Mouse (Mus musculus) cortical plate, adult 2 months (tissue): ENCODE measurements at regions not wholly inside any gene's neighbourhood (a gene's known extent, or its start where the extent isn't known, plus 50 kb on each side); places are given as distances from the start of the nearest gene placed in this dataset.

Experiments used
- H3K27ac ChIP-seq: fragments of 200-500 bp; 2 replicates; pipeline ENCODE4 v1.5.1; 2012; ENCODE audit warnings: low read length, control low read depth, inconsistent platforms; ENCODE audit not compliant: insufficient read depth
- H3K4me1 ChIP-seq: fragments of 200-500 bp; 2 replicates; pipeline ENCODE4 v1.6.1; 2011; ENCODE audit warnings: low read length; ENCODE audit not compliant: control insufficient read depth, insufficient read depth
- H3K4me3 ChIP-seq: fragments of 200-500 bp; 2 replicates; pipeline ENCODE4 v1.5.1; 2011; ENCODE audit warnings: mild to moderate bottlenecking, low read length, control low read depth; ENCODE audit not compliant: insufficient read depth
- CTCF ChIP-seq: fragments of 200-500 bp; IDR thresholded peaks from 2 replicates; pipeline ENCODE4 v1.5.1; 2011; ENCODE audit warnings: mild to moderate bottlenecking, control low read depth, low read length; ENCODE audit not compliant: insufficient read depth; ENCODE audit errors: extremely low read depth
- POLR2A ChIP-seq: fragments of 200-500 bp; IDR thresholded peaks from 2 replicates; pipeline ENCODE4 v1.6.1; 2011; ENCODE audit warnings: mild to moderate bottlenecking, low read length, control low read depth; ENCODE audit not compliant: insufficient read depth; ENCODE audit errors: extremely low read depth

GRCm38 (mm10) chr14:98767481-98767880 lies 226.6 kb downstream of the Rpl36a-ps1 start:
- TF ChIP-seq POLR2A (no peak), CTCF (no peak)
- Histone ChIP-seq H3K27ac (no peak overlapping the region), H3K4me1 (no peaks in the 10 kb centered on the region), H3K4me3 (no peak overlapping the region)

- Histone ChIP-seq H3K27ac (no peak overlapping the region), H3K4me3 (no peak overlapping the region), H3K4me1 (no peaks in the 10 kb centered on the region)
- no peak for TF ChIP-seq POLR2A
- TF ChIP-seq CTCF = no peak
Observed at GRCm38 (mm10) chr14:98765358-98765757, 228.8 kb downstream of the Rpl36a-ps1 start.

- no peak overlapping the region for H3K27ac ChIP-seq
- no peak for TF ChIP-seq CTCF
- no peak for TF ChIP-seq POLR2A
- H3K4me1 ChIP-seq = no peaks in the 10 kb centered on the region
- no peak overlapping the region for H3K4me3 ChIP-seq
Observed at GRCm38 (mm10) chr14:98750766-98751165, 243.4 kb downstream of the Rpl36a-ps1 start.

- no peak overlapping the region for H3K4me3 ChIP-seq
- no peak overlapping the region for H3K27ac ChIP-seq
- TF ChIP-seq POLR2A (no peak), CTCF (no peak)
- no peaks in the 10 kb centered on the region for H3K4me1 ChIP-seq
Observed at GRCm38 (mm10) chr14:98749086-98750027, 244.8 kb downstream of the Rpl36a-ps1 start.

GRCm38 (mm10) chr14:98747159-98747775 lies 246.9 kb downstream of the Rpl36a-ps1 start:
- H3K27ac ChIP-seq = no peak overlapping the region
- TF ChIP-seq POLR2A (no peak), CTCF (no peak)
- no peak overlapping the region for H3K4me3 ChIP-seq
- H3K4me1 ChIP-seq = no peaks in the 10 kb centered on the region

GRCm38 (mm10) chr14:98730375-98730774 lies 263.7 kb downstream of the Rpl36a-ps1 start:
- Histone ChIP-seq H3K4me3 (no peak overlapping the region), H3K4me1 (no peaks in the 10 kb centered on the region), H3K27ac (no peak overlapping the region)
- no peak for TF ChIP-seq CTCF
- no peak for TF ChIP-seq POLR2A

- TF ChIP-seq POLR2A = no peak
- TF ChIP-seq CTCF = no peak
- Histone ChIP-seq H3K4me1 (no peaks in the 10 kb centered on the region), H3K27ac (no peak overlapping the region), H3K4me3 (no peak overlapping the region)
Observed at GRCm38 (mm10) chr14:98728863-98729262, 265.3 kb downstream of the Rpl36a-ps1 start.

- H3K4me3 ChIP-seq = no peak overlapping the region
- TF ChIP-seq POLR2A = no peak
- TF ChIP-seq CTCF = no peak
- no peak overlapping the region for H3K27ac ChIP-seq
- no peaks in the 10 kb centered on the region for H3K4me1 ChIP-seq
Observed at GRCm38 (mm10) chr14:98722481-98722880, 271.6 kb downstream of the Rpl36a-ps1 start.

- Histone ChIP-seq H3K27ac (no peak overlapping the region), H3K4me3 (no peak overlapping the region), H3K4me1 (no peaks in the 10 kb centered on the region)
- TF ChIP-seq POLR2A (no peak), CTCF (no peak)
Observed at GRCm38 (mm10) chr14:98721033-98721432, 273.1 kb downstream of the Rpl36a-ps1 start.

GRCm38 (mm10) chr14:98708045-98708444 lies 286.1 kb downstream of the Rpl36a-ps1 start:
- no peak overlapping the region for H3K4me3 ChIP-seq
- H3K27ac ChIP-seq = no peak overlapping the region
- TF ChIP-seq POLR2A (no peak), CTCF (no peak)
- H3K4me1 ChIP-seq = no peaks in the 10 kb centered on the region
